Mouse (Mus musculus) CH12.LX (cell line): ENCODE data around the gene Snrnp35. TPM values are rescaled to one million over a fixed set of nuclear protein-coding genes. Genes with fewer than 3 reads are reported as not detected.

Source experiments
- DNase-seq: peaks from one replicate; pipeline ENCODE4 v3.0.0-alpha.2; 2013; ENCODE audit errors: extremely low read depth
- H3K27ac ChIP-seq: 2 replicates; pipeline ENCODE4 v1.5.1; 2012; ENCODE audit warnings: low read depth, mild to moderate bottlenecking, control low read depth, moderate library complexity; ENCODE audit not compliant: insufficient read depth
- H3K27me3 ChIP-seq: replicated peaks from 2 replicates; pipeline ENCODE3; 2012; ENCODE audit warnings: inconsistent platforms
- H3K36me3 ChIP-seq, 2 experiments: replicated peaks in 1 of 2; 2 replicates each; pipeline versions ENCODE3 to v1.6.1; 2012; ENCODE audit warnings: inconsistent platforms in 1 of 2, low read length in 1 of 2, mild to moderate bottlenecking in 1 of 2, mixed read lengths in 1 of 2, moderate library complexity in 1 of 2; ENCODE audit not compliant: control insufficient read depth in 1 of 2, insufficient read depth in 1 of 2
- H3K4me1 ChIP-seq, 2 experiments: 2 replicates each; pipeline ENCODE4 v1.6.1; 2012; ENCODE audit warnings: inconsistent platforms in 1 of 2, moderate library complexity in 1 of 2; ENCODE audit not compliant: insufficient read depth in 2 of 2, control insufficient read depth in 1 of 2
- H3K4me2 ChIP-seq: 2 replicates; pipeline ENCODE4 v1.6.1; 2012; ENCODE audit warnings: low read depth, mild to moderate bottlenecking, control low read depth; ENCODE audit not compliant: poor library complexity, insufficient read depth, severe bottlenecking
- H3K4me3 ChIP-seq, 3 experiments: fragments of 150-350 bp in 1 of 3; sonication (generic) in 1 of 3; replicated peaks in 1 of 3; 2 replicates each; pipeline versions ENCODE3 to v1.5.1; 2011 to 2012; ENCODE audit warnings: low read depth in 2 of 3, low read length in 2 of 3, mild to moderate bottlenecking in 2 of 3, moderate library complexity in 2 of 3, control low read depth in 1 of 3, improper control_type of control experiment in 1 of 3, inconsistent platforms in 1 of 3, mixed read lengths in 1 of 3; ENCODE audit not compliant: poor library complexity in 1 of 3
- H3K79me2 ChIP-seq: replicated peaks from 2 replicates; pipeline ENCODE4 v1.6.1; 2012; ENCODE audit warnings: mild to moderate bottlenecking, moderate library complexity; ENCODE audit not compliant: control insufficient read depth, poor library complexity, insufficient read depth, severe bottlenecking; ENCODE audit errors: extremely low read depth
- H3K9ac ChIP-seq: 2 replicates; pipeline ENCODE4 v1.6.1; 2012; ENCODE audit warnings: low read depth, mild to moderate bottlenecking, control low read depth, moderate library complexity; ENCODE audit not compliant: insufficient read depth
- H3K9me3 ChIP-seq: replicated peaks from 2 replicates; pipeline ENCODE3; 2012; ENCODE audit warnings: low read length, inconsistent platforms, mixed read lengths
- BHLHE40 ChIP-seq: IDR thresholded peaks from 2 replicates; pipeline ENCODE4 v1.6.1; 2011; ENCODE audit warnings: mild to moderate bottlenecking, low read depth, low read length, improper control_type of control experiment
- CHD1 ChIP-seq: IDR thresholded peaks from 2 replicates; pipeline ENCODE4 v1.6.1; 2012; ENCODE audit warnings: low read depth, low read length, improper control_type of control experiment, inconsistent platforms
- CHD2 ChIP-seq: IDR thresholded peaks from 2 replicates; pipeline ENCODE4 v1.6.1; 2011; ENCODE audit warnings: low read length, improper control_type of control experiment
- CTCF ChIP-seq, 2 experiments: IDR thresholded peaks in 1 of 2; conservative IDR thresholded peaks in 1 of 2; 2 replicates each; pipeline ENCODE4 v1.5.1; 2011 to 2012; ENCODE audit warnings: low read depth in 2 of 2, low read length in 2 of 2, improper control_type of control experiment in 1 of 2, inconsistent platforms in 1 of 2, mild to moderate bottlenecking in 1 of 2, moderate library complexity in 1 of 2
- E2F4 ChIP-seq: IDR thresholded peaks from 2 replicates; pipeline ENCODE4 v1.6.1; 2011; ENCODE audit warnings: low read depth, low read length, improper control_type of control experiment; ENCODE audit not compliant: insufficient replicate concordance
- ELF1 ChIP-seq: IDR thresholded peaks from 2 replicates; pipeline ENCODE4 v1.6.1; 2014; ENCODE audit warnings: low read depth, mild to moderate bottlenecking, inconsistent platforms, low read length, improper control_type of control experiment
- EP300 ChIP-seq: IDR thresholded peaks from 2 replicates; pipeline ENCODE4 v1.6.1; 2011; ENCODE audit warnings: low read length, improper control_type of control experiment
- ETS1 ChIP-seq: conservative IDR thresholded peaks from 2 replicates; pipeline ENCODE4 v1.6.1; 2012; ENCODE audit warnings: low read depth, mild to moderate bottlenecking, inconsistent platforms, low read length, improper control_type of control experiment, moderate library complexity
- GABPA ChIP-seq: IDR thresholded peaks from 2 replicates; pipeline ENCODE4 v1.6.1; 2012; ENCODE audit warnings: low read depth, low read length, improper control_type of control experiment, inconsistent platforms; ENCODE audit not compliant: insufficient replicate concordance
- HCFC1 ChIP-seq: IDR thresholded peaks from 2 replicates; pipeline ENCODE4 v1.6.1; 2012; ENCODE audit warnings: low read depth, mild to moderate bottlenecking, inconsistent platforms, low read length, improper control_type of control experiment
- IRF4 ChIP-seq: IDR thresholded peaks from 2 replicates; pipeline ENCODE4 v1.6.1; 2014; ENCODE audit warnings: low read depth, mild to moderate bottlenecking, inconsistent platforms, low read length, improper control_type of control experiment
- JUN ChIP-seq: IDR thresholded peaks from 2 replicates; pipeline ENCODE4 v1.6.1; 2011; ENCODE audit warnings: low read depth, mild to moderate bottlenecking, low read length, improper control_type of control experiment, moderate library complexity; ENCODE audit not compliant: insufficient read depth
- JUND ChIP-seq: conservative IDR thresholded peaks from 2 replicates; pipeline ENCODE4 v1.6.1; 2011; ENCODE audit warnings: low read depth, low read length, improper control_type of control experiment
- KAT2A ChIP-seq: IDR thresholded peaks from 2 replicates; pipeline ENCODE4 v1.6.1; 2012; ENCODE audit warnings: low read length, improper control_type of control experiment, inconsistent platforms; ENCODE audit not compliant: insufficient replicate concordance
- MAFK ChIP-seq: IDR thresholded peaks from 2 replicates; pipeline ENCODE4 v1.6.1; 2011; ENCODE audit warnings: low read length, improper control_type of control experiment; ENCODE audit not compliant: insufficient replicate concordance
- MAX ChIP-seq: IDR thresholded peaks from 2 replicates; pipeline ENCODE4 v1.6.1; 2011; ENCODE audit warnings: low read length, improper control_type of control experiment
- MAZ ChIP-seq: IDR thresholded peaks from 2 replicates; pipeline ENCODE4 v1.6.1; 2012; ENCODE audit warnings: low read depth, mild to moderate bottlenecking, inconsistent platforms, low read length, improper control_type of control experiment, moderate library complexity
- MEF2A ChIP-seq: IDR thresholded peaks from 2 replicates; pipeline ENCODE4 v1.6.1; 2014; ENCODE audit warnings: low read depth, mild to moderate bottlenecking, inconsistent platforms, low read length, improper control_type of control experiment, borderline replicate concordance
- MXI1 ChIP-seq: IDR thresholded peaks from 2 replicates; pipeline ENCODE4 v1.6.1; 2011; ENCODE audit warnings: mild to moderate bottlenecking, low read depth, low read length, improper control_type of control experiment
- MYC ChIP-seq: IDR thresholded peaks from 2 replicates; pipeline ENCODE4 v1.6.1; 2011; ENCODE audit warnings: low read depth, mild to moderate bottlenecking, improper control_type of control experiment, low read length
- NELFE ChIP-seq: IDR thresholded peaks from 2 replicates; pipeline ENCODE4 v1.6.1; 2011; ENCODE audit warnings: low read depth, low read length, improper control_type of control experiment
- NRF1 ChIP-seq: IDR thresholded peaks from 2 replicates; pipeline ENCODE4 v1.6.1; 2014; ENCODE audit warnings: low read depth, mild to moderate bottlenecking, inconsistent platforms, low read length, improper control_type of control experiment, moderate library complexity
- PAX5 ChIP-seq: IDR thresholded peaks from 2 replicates; pipeline ENCODE4 v1.6.1; 2012; ENCODE audit warnings: low read length, inconsistent platforms, mixed read lengths
- POLR2A ChIP-seq: IDR thresholded peaks from 2 replicates; pipeline ENCODE4 v1.6.1; 2011; ENCODE audit warnings: low read depth, mild to moderate bottlenecking, improper control_type of control experiment, low read length
- POLR2AphosphoS2 ChIP-seq: IDR thresholded peaks from 2 replicates; pipeline ENCODE4 v1.6.1; 2011; ENCODE audit warnings: low read depth, low read length, improper control_type of control experiment
- RAD21 ChIP-seq: IDR thresholded peaks from 2 replicates; pipeline ENCODE4 v1.6.1; 2011; ENCODE audit warnings: low read depth, mild to moderate bottlenecking, low read length, improper control_type of control experiment, moderate library complexity
- RCOR1 ChIP-seq: conservative IDR thresholded peaks from 2 replicates; pipeline ENCODE4 v1.6.1; 2012; ENCODE audit warnings: low read depth, mild to moderate bottlenecking, inconsistent platforms, low read length, improper control_type of control experiment
- SIN3A ChIP-seq: IDR thresholded peaks from 2 replicates; pipeline ENCODE4 v1.6.1; 2012; ENCODE audit warnings: low read length, improper control_type of control experiment, inconsistent platforms
- SMC3 ChIP-seq: IDR thresholded peaks from 2 replicates; pipeline ENCODE4 v1.6.1; 2011; ENCODE audit warnings: low read depth, low read length, improper control_type of control experiment
- TBP ChIP-seq: conservative IDR thresholded peaks from 2 replicates; pipeline ENCODE4 v1.6.1; 2011; ENCODE audit warnings: low read depth, low read length, improper control_type of control experiment
- TCF12 ChIP-seq: IDR thresholded peaks from 2 replicates; pipeline ENCODE4 v1.6.1; 2014; ENCODE audit warnings: low read depth, mild to moderate bottlenecking, inconsistent platforms, low read length, improper control_type of control experiment
- UBTF ChIP-seq: IDR thresholded peaks from 2 replicates; pipeline ENCODE4 v1.6.1; 2012; ENCODE audit warnings: low read depth, mild to moderate bottlenecking, inconsistent platforms, low read length, improper control_type of control experiment, moderate library complexity
- USF1 ChIP-seq: IDR thresholded peaks from 2 replicates; pipeline ENCODE4 v1.6.1; 2014; ENCODE audit warnings: low read depth, mild to moderate bottlenecking, inconsistent platforms, low read length, improper control_type of control experiment
- USF2 ChIP-seq: conservative IDR thresholded peaks from 2 replicates; pipeline ENCODE4 v1.6.1; 2011; ENCODE audit warnings: low read depth, low read length, improper control_type of control experiment
- ZC3H11A ChIP-seq: IDR thresholded peaks from 2 replicates; pipeline ENCODE4 v1.6.1; 2012; ENCODE audit warnings: low read depth, mild to moderate bottlenecking, inconsistent platforms, low read length, improper control_type of control experiment
- ZKSCAN1 ChIP-seq: IDR thresholded peaks from 2 replicates; pipeline ENCODE4 v1.6.1; 2012; ENCODE audit warnings: low read depth, inconsistent platforms, low read length, improper control_type of control experiment, borderline replicate concordance
- ZMIZ1 ChIP-seq: IDR thresholded peaks from 2 replicates; pipeline ENCODE4 v1.6.1; 2012; ENCODE audit warnings: low read depth, mild to moderate bottlenecking, inconsistent platforms, low read length, improper control_type of control experiment
- ZNF384 ChIP-seq: IDR thresholded peaks from 2 replicates; pipeline ENCODE4 v1.6.1; 2012; ENCODE audit warnings: low read depth, low read length, improper control_type of control experiment, inconsistent platforms
- dilution Hi-C: fragments of 300-500 bp; cut with MboI; formaldehyde crosslinking; loops from 2 replicates; pipeline ENCODE4 v1.14.3; 2020; ENCODE audit warnings: low sequenced_read_pairs; ENCODE audit not compliant: extremely low pct_unique_long_range_greater_than_20kb, extremely low pct_ligation_motif_present
- in situ Hi-C: fragments of 300-500 bp; cut with MboI; formaldehyde crosslinking; loops from 3 replicates; pipeline ENCODE4 v1.14.3; 2019; ENCODE audit warnings: low sequenced_read_pairs, low pct_ligation_motif_present, low pct_unique_long_range_greater_than_20kb, mixed read lengths
- polyA plus RNA-seq: library from polyadenylated mRNA; unstranded; fragments of >175 nt; gene quantifications from 2 replicates; pipeline ENCODE4 v1.2.1, GENCODE M21; 2012; ENCODE audit warnings: low read depth; ENCODE audit not compliant: insufficient read length
- total RNA-seq, 2 experiments: library from RNA; depleted of rRNA; stranded (reverse); fragments of 300-350 nt in 1 of 2; fragments of >200 nt in 1 of 2; gene quantifications; 2 replicates each; pipeline ENCODE4 v1.2.3; 2012 to 2014

Snrnp35 gene
- total and polyA plus RNA-seq, 3 experiments, result 13.9 to 29.0 (median 27.4) TPM

- Histone ChIP-seq H3K79me2 (peaks cover 46% of the 10 kb centered on the region), H3K4me3 (peak within 1 kb of the TSS; percentile 87 to 94 (median 94)), H3K27ac (peak within 1 kb of the TSS; percentile 26), H3K36me3 (peaks cover 19 to 32% of the 10 kb centered on the region in 2 experiments), H3K4me1 (peaks cover 2 to 59% of the 10 kb centered on the region in 2 experiments; a peak in 3 of 4 replicates), H3K27me3 (no peaks in the 10 kb centered on the region), H3K9me3 (no peaks in the 10 kb centered on the region), H3K4me2 (peak within 1 kb of the TSS; percentile 12; the same call in 1 of the 2 replicates), H3K9ac (peak within 1 kb of the TSS; percentile 91)
- DNase-seq, result peak; percentile 97
- 0 out of 2 replicates have a peak, but pooled peaks have one; percentile 49 for TF ChIP-seq RCOR1
- TF ChIP-seq POLR2A, result peak; percentile 46; the same call in 1 of the 2 replicates
- peak; percentile 64 for TF ChIP-seq IRF4
- no peak for TF ChIP-seq CHD1
- no peak; the same call in 1 of the 2 replicates for TF ChIP-seq RAD21
- TF ChIP-seq JUN, result no peak
- TF ChIP-seq TBP, result peak; percentile 48; the same call in 1 of the 2 replicates
- peak; percentile 21; the same call in 1 of the 2 replicates for TF ChIP-seq SMC3
- TF ChIP-seq JUND, result peak; percentile 35; the same call in 1 of the 2 replicates
- TF ChIP-seq USF1, result peak; percentile 93
- TF ChIP-seq KAT2A, result peak; percentile 95
- peak; percentile 98 for TF ChIP-seq MAX
- TF ChIP-seq MAFK, result no peak
- TF ChIP-seq ZKSCAN1, result no peak
- TF ChIP-seq BHLHE40, result peak; percentile 91
- peak; percentile 95 for TF ChIP-seq ELF1
- TF ChIP-seq GABPA, result peak; percentile 35; the same call in 1 of the 2 replicates
- TF ChIP-seq MYC, result peak; percentile 95
- peak; percentile 92 for TF ChIP-seq HCFC1
- TF ChIP-seq ZNF384, result peak; percentile 64; the same call in 1 of the 2 replicates
- TF ChIP-seq TCF12, result peak; percentile 68
- TF ChIP-seq NRF1, result peak; percentile 63
- TF ChIP-seq ETS1, result peak; percentile 31; the same call in 1 of the 2 replicates
- peak; percentile 83; the same call in 1 of the 2 replicates for TF ChIP-seq MAZ
- peak; percentile 80 for TF ChIP-seq MXI1
- peak; percentile 91 for TF ChIP-seq SIN3A
- peak; percentile 56; the same call in 1 of the 2 replicates for TF ChIP-seq E2F4
- peak; percentile 23; the same call in 1 of the 2 replicates for TF ChIP-seq NELFE
- no peak for TF ChIP-seq POLR2AphosphoS2
- no peak for TF ChIP-seq EP300
- TF ChIP-seq CHD2, result peak; percentile 50
- no peak for TF ChIP-seq ZMIZ1
- TF ChIP-seq USF2, result peak; percentile 83
- no peak for TF ChIP-seq PAX5
- TF ChIP-seq ZC3H11A, result no peak
- TF ChIP-seq MEF2A, result peak; percentile 87
- peak in 1 of 2 experiments; percentile 47; a peak in 2 of 4 replicates for TF ChIP-seq CTCF (conservative IDR thresholded peaks at IDR 0.05 in 1 of 2, IDR thresholded peaks at IDR 0.05 in 1 of 2; ENCODE audit: low read depth in 2 of 2, low read length in 2 of 2)
- TF ChIP-seq UBTF, result no peak
- in situ Hi-C loops, result no loop called here
- dilution Hi-C loops, result no loop called here
Measured at GRCm38 (mm10) chr5:124540383-124540786, 57.5 kb downstream of the Snrnp35 start, which contains the start of gene Tmed2. Gene Tmed2, plus strand, starts transcription at chr5:124540695.
